Mouse (Mus musculus) lung, postnatal 0 days (tissue): ENCODE data around the gene Prox1. TPM values are rescaled to one million over a fixed set of nuclear protein-coding genes. Genes with fewer than 3 reads are reported as not detected.
A peak's percentile ranks its signal among the peaks of the same experiment; 100 is the strongest.

Experiments
- ATAC-seq: fragments of 200-750 bp; cut with Nextera tagmentation; 2 replicates; pipeline ENCODE4 v1.8.0; 2017; ENCODE audit warnings: moderate library complexity
- DNase-seq: peaks from one replicate; pipeline ENCODE4 v3.0.0-alpha.2; 2016; ENCODE audit warnings: low spot score
- H3K27ac ChIP-seq: fragments of 300-500 bp; sonication (generic); 2 replicates; pipeline ENCODE4 v1.5.1; 2014; ENCODE audit warnings: antibody characterized with exemption, mild to moderate bottlenecking, low read length, mixed read lengths
- H3K27me3 ChIP-seq: fragments of 300-500 bp; sonication (generic); replicated peaks from 2 replicates; pipeline ENCODE4 v1.6.1; 2014; ENCODE audit warnings: low read length, mixed read lengths; ENCODE audit not compliant: insufficient read depth
- H3K36me3 ChIP-seq: fragments of 300-500 bp; sonication (generic); 2 replicates; pipeline ENCODE4 v1.6.1; 2014; ENCODE audit warnings: low read length, mixed read lengths; ENCODE audit not compliant: insufficient read depth
- H3K4me1 ChIP-seq: fragments of 300-500 bp; sonication (generic); 2 replicates; pipeline ENCODE4 v1.6.1; 2014; ENCODE audit warnings: antibody characterized with exemption, low read depth, low read length, mixed read lengths; ENCODE audit not compliant: insufficient read depth
- H3K4me2 ChIP-seq: fragments of 300-500 bp; sonication (generic); replicated peaks from 2 replicates; pipeline ENCODE4 v1.6.1; 2014; ENCODE audit warnings: low read depth, mild to moderate bottlenecking, low read length, moderate library complexity, mixed read lengths
- H3K4me3 ChIP-seq: fragments of 300-500 bp; sonication (generic); 2 replicates; pipeline ENCODE4 v1.5.1; 2014; ENCODE audit warnings: low read depth, low read length
- H3K9ac ChIP-seq: fragments of 300-500 bp; sonication (generic); replicated peaks from 2 replicates; pipeline ENCODE4 v1.6.1; 2014; ENCODE audit warnings: low read depth, mild to moderate bottlenecking
- H3K9me3 ChIP-seq: fragments of 300-500 bp; sonication (generic); 2 replicates; pipeline ENCODE4 v1.6.1; 2016; ENCODE audit warnings: low read length, mixed read lengths
- CTCF ChIP-seq: IDR thresholded peaks from 2 replicates; pipeline ENCODE4 v1.5.1; 2016; ENCODE audit warnings: antibody characterized with exemption, mild to moderate bottlenecking
- EP300 ChIP-seq: IDR thresholded peaks from 2 replicates; pipeline ENCODE4 v1.6.1; 2016; ENCODE audit warnings: antibody characterized with exemption, mild to moderate bottlenecking, control low read depth
- WGBS: fragments of 180-500 bp; shearing (Covaris S2); extraction: QIAGEN DNeasy Blood & Tissue Kit; methylation state at CpG from one replicate; pipeline ENCODE4 v1.1.7; 2014; 5-methylcytosine and 5-hydroxymethylcytosine counted together
- polyA plus RNA-seq: library from polyadenylated mRNA; unstranded; fragments of >200 nt; fragmentation: Nextera tagmentation; extraction: Ambion mirVana; gene quantifications from 2 replicates; pipeline ENCODE4 v1.2.1, GENCODE M21; 2015

Prox1 gene
- polyA plus RNA-seq, 1 experiment from 2014 or later: 1.1 TPM

DNA sequence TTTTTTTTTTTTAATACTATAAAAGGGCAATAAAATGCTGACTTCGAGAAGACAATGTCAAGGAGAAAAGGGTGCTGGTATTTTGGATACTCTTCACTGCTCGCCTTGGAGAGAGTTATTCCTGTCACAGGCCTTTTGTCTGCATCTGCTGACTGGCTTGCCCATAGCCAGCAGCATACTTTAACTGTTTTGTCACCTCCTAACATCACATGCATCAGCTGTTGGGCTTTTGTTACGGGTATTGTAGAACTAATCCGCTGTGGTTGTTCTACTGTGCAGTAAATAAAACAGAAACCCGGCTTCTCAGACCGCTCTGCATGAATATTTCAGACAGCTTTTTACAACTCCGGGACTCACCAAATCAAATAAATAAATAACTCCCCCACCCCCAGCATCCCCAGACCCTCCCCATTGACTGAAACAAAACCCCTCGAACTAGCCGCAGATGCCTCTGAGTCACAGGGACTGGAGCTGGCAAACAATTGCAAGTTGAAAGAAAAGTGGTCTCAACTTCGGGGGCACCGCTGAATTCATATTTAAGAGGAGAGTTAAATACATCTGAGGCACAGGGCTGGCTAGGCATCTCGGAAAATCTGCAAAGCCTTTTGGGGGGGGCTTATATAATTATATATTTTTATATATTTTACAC lies 41.7 kb downstream of the Prox1 start:
- H3K4me2 ChIP-seq: no peak overlapping the region
- DNase-seq (no peak), ATAC-seq (no peak)
- H3K9ac ChIP-seq: no peak overlapping the region
- H3K27me3 ChIP-seq: no peaks in the 10 kb centered on the region
- H3K36me3 ChIP-seq: no peaks in the 10 kb centered on the region
- H3K27ac ChIP-seq: no peak overlapping the region
- H3K9me3 ChIP-seq: no peaks in the 10 kb centered on the region
- H3K4me1 ChIP-seq: no peaks in the 10 kb centered on the region
- TF ChIP-seq CTCF (no peak), EP300 (no peak)
- no peak overlapping the region for H3K4me3 ChIP-seq
- WGBS: 45% methylated on average over 12 of the region's 12 CpGs

DNA sequence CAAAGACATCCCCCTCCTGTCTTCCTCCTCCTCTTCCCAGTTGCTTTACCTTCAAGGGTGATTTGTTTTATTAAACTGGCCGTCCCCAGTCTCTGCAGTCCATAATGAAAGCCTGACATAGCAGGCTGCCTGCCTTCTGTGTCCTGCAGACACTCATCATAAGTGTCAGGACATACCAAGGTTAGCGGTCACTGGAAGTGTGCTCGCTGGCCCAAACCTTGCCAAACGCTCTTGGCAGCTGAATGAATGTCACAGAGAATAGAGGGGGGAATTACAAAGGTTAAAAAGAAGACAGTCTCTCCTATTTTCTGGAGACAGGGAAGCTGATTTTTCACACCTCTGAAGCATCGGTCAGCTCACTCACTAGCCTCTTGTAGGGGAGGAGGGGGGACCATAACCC lies 42.6 kb downstream of the Prox1 start:
- Histone ChIP-seq H3K4me1 (no peaks in the 10 kb centered on the region), H3K4me3 (no peak overlapping the region), H3K9ac (no peak overlapping the region), H3K36me3 (no peaks in the 10 kb centered on the region), H3K4me2 (no peak overlapping the region), H3K27ac (no peak overlapping the region), H3K27me3 (no peaks in the 10 kb centered on the region), H3K9me3 (no peaks in the 10 kb centered on the region)
- 43% methylated on average over 5 of the region's 5 CpGs for WGBS
- no peak for ATAC-seq
- DNase-seq: peak; percentile 8
- TF ChIP-seq EP300 (no peak), CTCF (no peak)

DNA sequence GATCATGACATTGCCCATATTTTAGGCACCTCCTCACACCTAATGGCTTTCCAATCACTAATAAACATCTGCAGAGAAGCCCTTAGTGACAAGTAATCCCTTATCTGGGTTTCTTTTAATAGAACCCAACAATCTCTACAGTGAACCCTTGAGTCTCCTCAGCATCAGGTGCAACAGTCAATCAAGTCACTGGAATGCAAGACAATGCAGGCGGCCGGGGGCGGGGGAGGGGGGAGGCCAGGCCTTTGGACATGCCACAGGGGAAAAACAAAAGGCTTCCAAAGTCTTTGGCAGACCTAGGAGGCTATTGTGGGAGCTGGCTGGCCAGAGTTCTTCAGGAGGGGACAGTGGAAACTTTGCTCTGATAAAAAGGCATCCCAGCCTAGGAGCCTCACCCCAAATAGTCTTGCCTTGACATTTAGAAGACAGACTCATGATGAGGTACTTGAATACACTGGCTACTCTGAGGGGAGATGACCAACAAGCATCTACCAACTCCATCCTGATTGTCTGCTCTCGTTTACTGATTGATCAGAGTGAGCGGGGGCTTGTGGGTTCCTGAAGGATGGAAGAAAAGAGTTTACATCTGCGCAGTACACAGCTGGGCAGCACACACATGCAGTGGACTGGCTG lies 43.2 kb downstream of the Prox1 start:
- DNase-seq: no peak
- H3K4me2 ChIP-seq: no peak overlapping the region
- H3K27ac ChIP-seq: no peak overlapping the region

DNA sequence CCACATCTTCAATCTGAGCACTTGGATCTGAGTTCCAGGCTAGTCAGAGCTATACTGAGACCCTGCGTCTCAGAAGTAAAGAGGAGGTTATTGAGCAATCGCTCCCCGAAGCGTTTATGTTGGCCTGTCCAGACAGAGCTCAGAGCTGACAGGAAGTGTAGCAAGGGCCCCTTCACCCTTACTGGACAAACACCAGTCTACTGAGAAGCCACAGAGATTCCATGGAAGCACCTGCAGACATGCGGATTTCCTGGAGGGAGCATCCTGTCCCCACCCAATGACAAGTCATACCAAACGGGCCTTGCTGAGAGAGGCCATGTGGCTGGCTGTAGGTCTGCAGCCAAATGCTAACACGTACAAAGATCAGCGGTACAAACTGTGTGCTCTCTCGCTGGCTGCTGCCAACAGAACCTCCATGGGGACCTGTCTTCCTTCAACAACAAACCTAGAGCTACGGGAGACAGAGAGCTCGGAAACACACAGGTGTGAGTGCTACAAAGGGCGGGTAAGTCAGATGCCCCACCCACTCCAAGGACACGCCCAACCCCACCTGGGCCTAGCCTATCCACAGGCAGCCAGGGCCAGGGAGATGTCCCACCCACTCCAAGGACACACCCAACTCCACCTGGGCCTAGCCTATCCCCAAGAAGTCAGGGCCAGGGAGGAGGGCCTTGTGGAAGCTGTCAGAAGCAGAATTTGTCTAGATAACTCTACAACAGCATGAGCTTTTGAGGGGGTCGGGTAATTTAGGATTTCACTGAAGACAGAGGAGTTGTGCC lies 45.4 kb downstream of the Prox1 start:
- Histone ChIP-seq H3K4me2 (no peak overlapping the region), H3K4me1 (no peaks in the 10 kb centered on the region), H3K4me3 (no peak overlapping the region), H3K9me3 (no peaks in the 10 kb centered on the region), H3K27me3 (no peaks in the 10 kb centered on the region), H3K9ac (no peak overlapping the region), H3K36me3 (no peaks in the 10 kb centered on the region), H3K27ac (no peak overlapping the region)
- DNase-seq (peak; percentile 44), ATAC-seq (peak; percentile 65)
- TF ChIP-seq CTCF: no peak
- TF ChIP-seq EP300: no peak
- 58% methylated on average over 14 of the region's 14 CpGs for WGBS

More for the DNA sequence above, 43.2 kb downstream of the Prox1 start:
- no peak for ATAC-seq
- no peaks in the 10 kb centered on the region for H3K36me3 ChIP-seq
- no peaks in the 10 kb centered on the region for H3K9me3 ChIP-seq
- no peak overlapping the region for H3K4me3 ChIP-seq
- no peak overlapping the region for H3K9ac ChIP-seq
- WGBS: 53% methylated on average over 6 of the region's 6 CpGs
- no peaks in the 10 kb centered on the region for H3K4me1 ChIP-seq
- no peak for TF ChIP-seq EP300
- TF ChIP-seq CTCF: no peak
- no peaks in the 10 kb centered on the region for H3K27me3 ChIP-seq

DNA sequence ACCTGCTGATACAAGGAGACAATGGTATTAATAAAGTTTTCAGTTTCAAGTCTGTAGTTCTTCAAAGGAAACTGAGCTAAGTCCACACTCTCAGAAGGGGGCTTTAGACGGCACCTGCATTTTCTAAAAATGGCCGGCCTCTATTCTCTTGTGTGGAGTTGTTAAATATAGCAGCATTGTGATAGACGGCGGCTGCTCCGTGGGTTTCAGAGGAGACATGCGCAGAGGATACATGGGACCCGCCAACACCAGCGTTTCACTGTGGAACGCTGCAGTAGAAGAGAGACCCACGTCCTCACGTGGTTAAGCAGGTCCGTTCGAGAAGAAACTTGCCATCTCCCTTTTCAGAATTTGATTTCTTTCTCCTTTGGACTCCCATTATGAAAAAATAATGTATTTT lies 47.1 kb downstream of the Prox1 start:
- DNase-seq: no peak
- H3K9me3 ChIP-seq: no peaks in the 10 kb centered on the region
- no peaks in the 10 kb centered on the region for H3K36me3 ChIP-seq
- no peak for TF ChIP-seq EP300
- no peak for TF ChIP-seq CTCF
- H3K27me3 ChIP-seq: no peaks in the 10 kb centered on the region
- 90% methylated on average over 13 of the region's 13 CpGs for WGBS
- no peak overlapping the region for H3K9ac ChIP-seq
- H3K4me2 ChIP-seq: no peak overlapping the region
- no peaks in the 10 kb centered on the region for H3K4me1 ChIP-seq
- H3K27ac ChIP-seq: no peak overlapping the region
- H3K4me3 ChIP-seq: no peak overlapping the region
- ATAC-seq: no peak

DNA sequence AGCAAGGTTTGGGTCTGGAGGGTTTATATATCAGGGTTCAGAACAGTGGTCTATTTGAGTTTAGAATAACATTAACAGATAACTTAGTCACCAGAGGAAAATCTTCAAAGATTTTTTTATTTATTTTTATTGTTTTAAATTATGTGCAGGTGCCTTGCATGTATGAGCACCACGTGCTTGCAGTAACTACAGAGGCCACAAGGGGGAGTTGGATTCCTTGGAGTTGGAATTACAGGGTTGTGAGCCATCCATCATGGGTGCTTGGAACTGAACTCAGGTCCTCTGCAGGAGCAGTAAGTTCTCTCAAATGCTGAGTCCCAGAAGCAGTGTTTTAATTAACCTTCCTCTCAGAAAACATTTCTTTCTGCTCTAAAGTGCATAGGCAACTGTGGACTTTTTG lies 54.5 kb downstream of the Prox1 start:
- no peak for ATAC-seq
- no peaks in the 10 kb centered on the region for H3K36me3 ChIP-seq
- H3K4me1 ChIP-seq: no peaks in the 10 kb centered on the region
- TF ChIP-seq CTCF (no peak), EP300 (no peak)
- no peak overlapping the region for H3K4me3 ChIP-seq
- no peaks in the 10 kb centered on the region for H3K27me3 ChIP-seq
- H3K27ac ChIP-seq: no peak overlapping the region
- H3K4me2 ChIP-seq: no peak overlapping the region
- no peaks in the 10 kb centered on the region for H3K9me3 ChIP-seq
- no peak overlapping the region for H3K9ac ChIP-seq
- 74% methylated on average over 1 of the region's 1 CpGs for WGBS
- DNase-seq: no peak
